Mouse (Mus musculus): ENCODE measurements around the gene Scd3. TPM values are rescaled to one million over a fixed set of nuclear protein-coding genes. Genes with fewer than 3 reads are reported as not detected.

Gene Scd3
- total and polyA plus RNA-seq, 2 experiments from 2014 or later = 0.14 TPM; not detected in 1

DNA sequence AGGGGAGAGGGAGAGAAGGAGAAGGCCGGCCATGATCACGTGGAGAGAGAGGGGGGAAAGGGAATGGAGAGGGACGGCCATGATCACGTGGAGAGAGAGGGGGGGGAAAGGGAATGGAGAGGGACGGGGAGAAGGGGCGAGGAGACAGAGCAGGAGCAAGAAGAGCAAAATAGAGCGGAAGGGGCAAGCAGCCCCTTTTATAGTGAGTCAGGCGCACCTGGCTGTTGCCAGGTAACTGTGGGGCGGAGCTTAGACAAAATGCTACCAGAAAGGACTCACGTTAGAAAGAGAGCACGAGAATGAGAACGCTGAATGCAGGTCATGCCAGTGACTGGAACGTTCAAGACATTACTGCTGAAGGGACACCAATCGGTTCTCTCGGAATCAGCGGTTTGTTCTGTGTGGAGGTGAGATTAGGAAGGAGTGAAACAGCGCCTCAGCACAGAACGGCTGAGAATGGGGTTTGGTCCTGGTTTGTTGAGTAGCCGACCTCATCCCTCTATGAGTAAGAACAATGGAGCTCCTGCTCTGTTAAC lies 34.5 kb downstream of the Scd3 start:
- WGBS = 13% methylated on average over 19 of the region's 19 CpGs
- no peak overlapping the region for H3K9ac ChIP-seq (replicated peaks; ENCODE audit: low read depth, low read length)
- H3K4me2 ChIP-seq (ENCODE audit: low read depth, low read length) = peak overlapping the region; percentile 54
- ATAC-seq (ENCODE audit: insufficient read depth, low read depth) = no peak
- H3K9me3 ChIP-seq (replicated peaks; ENCODE audit: control insufficient read depth, low read length) = no peaks in the 10 kb centered on the region
- H3K27ac ChIP-seq (ENCODE audit: low read depth) = no peak overlapping the region
- H3K4me1 ChIP-seq (ENCODE audit: control insufficient read depth, insufficient read depth) = no peaks in the 10 kb centered on the region
- TF ChIP-seq CTCF (IDR thresholded peaks at IDR 0.05; ENCODE audit: low read depth) = no peak
- TF ChIP-seq EP300 (IDR thresholded peaks at IDR 0.05; ENCODE audit: low read depth) = no peak
- no peaks in the 10 kb centered on the region for H3K36me3 ChIP-seq (replicated peaks; ENCODE audit: control insufficient read depth, insufficient read depth, low read length)
- peak overlapping the region; percentile 11; the same call in 1 of the 2 replicates for H3K4me3 ChIP-seq (ENCODE audit: low read depth, low read length)
- no peaks in the 10 kb centered on the region for H3K27me3 ChIP-seq (ENCODE audit: control insufficient read depth, insufficient read depth, low read length)
- DNase-seq (ENCODE audit: low spot score) = no peak

- H3K36me3 ChIP-seq (replicated peaks; ENCODE audit: control insufficient read depth, insufficient read depth, low read length) = no peaks in the 10 kb centered on the region
- H3K4me2 ChIP-seq (ENCODE audit: low read depth, low read length) = no peak overlapping the region
- ATAC-seq (ENCODE audit: insufficient read depth, low read depth) = no peak
- DNase-seq (ENCODE audit: low spot score) = no peak
- WGBS = 60% methylated on average over 2 of the region's 2 CpGs
- no peak overlapping the region for H3K4me3 ChIP-seq (ENCODE audit: low read depth, low read length)
- no peak for TF ChIP-seq EP300 (IDR thresholded peaks at IDR 0.05; ENCODE audit: low read depth)
- no peak for TF ChIP-seq CTCF (IDR thresholded peaks at IDR 0.05; ENCODE audit: low read depth)
- H3K27me3 ChIP-seq (ENCODE audit: control insufficient read depth, insufficient read depth, low read length) = no peaks in the 10 kb centered on the region
- H3K9ac ChIP-seq (replicated peaks; ENCODE audit: low read depth, low read length) = no peak overlapping the region
- no peaks in the 10 kb centered on the region for H3K9me3 ChIP-seq (replicated peaks; ENCODE audit: control insufficient read depth, low read length)
- no peak overlapping the region for H3K27ac ChIP-seq (ENCODE audit: low read depth)
- H3K4me1 ChIP-seq (ENCODE audit: control insufficient read depth, insufficient read depth) = no peaks in the 10 kb centered on the region
These were observed 35.8 kb downstream of the Scd3 start for GRCm38 (mm10) chr19:44238906-44239305.

DNA sequence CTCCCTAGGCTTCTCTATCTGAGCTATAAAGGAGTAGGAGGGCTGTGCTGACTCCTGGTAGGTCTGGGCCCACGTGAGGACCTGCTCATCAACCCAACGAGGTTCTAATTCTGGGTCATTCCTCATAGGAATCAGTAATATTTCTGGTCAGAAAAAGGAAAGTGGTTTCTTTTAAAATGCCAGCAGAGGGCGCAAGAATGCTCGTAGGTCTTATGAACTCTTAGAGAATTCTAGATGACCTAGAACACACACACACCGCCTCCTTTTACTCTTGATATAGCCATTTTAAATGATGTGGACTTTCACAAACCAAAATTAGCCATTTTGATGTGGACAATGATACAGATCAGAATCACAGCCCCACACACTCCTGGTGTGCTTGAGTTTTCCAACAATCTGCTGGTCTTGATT lies 42.7 kb downstream of the Scd3 start:
- no peak for ATAC-seq (ENCODE audit: insufficient read depth, low read depth)
- WGBS = 1% methylated on average over 5 of the region's 5 CpGs
- H3K36me3 ChIP-seq (replicated peaks; ENCODE audit: control insufficient read depth, insufficient read depth, low read length) = no peaks in the 10 kb centered on the region
- DNase-seq (ENCODE audit: low spot score) = peak; percentile 82
- no peaks in the 10 kb centered on the region for H3K27me3 ChIP-seq (ENCODE audit: control insufficient read depth, insufficient read depth, low read length)
- H3K9me3 ChIP-seq (replicated peaks; ENCODE audit: control insufficient read depth, low read length) = no peaks in the 10 kb centered on the region
- no peak overlapping the region for H3K9ac ChIP-seq (replicated peaks; ENCODE audit: low read depth, low read length)
- no peak overlapping the region for H3K27ac ChIP-seq (ENCODE audit: low read depth)
- H3K4me2 ChIP-seq (ENCODE audit: low read depth, low read length) = peak overlapping the region; percentile 27
- peak overlapping the region; percentile 10; the same call in 1 of the 2 replicates for H3K4me3 ChIP-seq (ENCODE audit: low read depth, low read length)
- H3K4me1 ChIP-seq (ENCODE audit: control insufficient read depth, insufficient read depth) = peaks cover 23% of the 10 kb centered on the region; the same call in 1 of the 2 replicates
- peak; percentile 66 for TF ChIP-seq CTCF (IDR thresholded peaks at IDR 0.05; ENCODE audit: low read depth)
- no peak for TF ChIP-seq EP300 (IDR thresholded peaks at IDR 0.05; ENCODE audit: low read depth)

DNA sequence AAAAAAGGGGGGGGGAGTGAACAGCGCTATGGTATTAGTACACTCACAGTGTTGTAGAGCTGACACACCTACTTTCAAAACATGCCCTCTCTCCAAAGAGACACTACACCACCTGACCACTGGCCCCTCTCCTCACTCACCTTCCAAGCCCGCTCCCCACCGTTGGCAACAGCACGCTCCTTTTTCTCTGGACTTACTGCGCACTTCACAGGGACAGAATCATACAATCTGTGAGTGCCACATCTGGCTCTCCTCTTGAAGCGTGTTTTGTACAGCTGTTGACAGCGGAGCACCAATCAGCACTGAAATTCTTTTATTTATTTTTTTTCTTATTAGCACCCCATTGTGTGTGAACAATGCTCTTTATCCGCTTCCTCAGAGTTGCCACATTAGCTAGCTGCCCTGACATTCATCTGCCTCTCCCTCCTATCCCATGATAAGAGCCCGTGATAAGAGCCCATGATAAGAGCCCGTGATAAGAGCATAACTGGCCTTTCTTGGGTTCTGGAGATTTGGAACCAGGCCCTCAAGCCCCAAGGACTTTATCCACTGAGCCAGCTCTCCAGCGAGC lies 43.4 kb downstream of the Scd3 start:
- DNase-seq (ENCODE audit: low spot score) (no peak), ATAC-seq (ENCODE audit: insufficient read depth, low read depth) (no peak)
- Histone ChIP-seq H3K27ac (ENCODE audit: low read depth) (no peak overlapping the region), H3K9ac (replicated peaks; ENCODE audit: low read depth, low read length) (no peak overlapping the region), H3K9me3 (replicated peaks; ENCODE audit: control insufficient read depth, low read length) (no peaks in the 10 kb centered on the region), H3K4me2 (ENCODE audit: low read depth, low read length) (peak overlapping the region; percentile 27), H3K36me3 (replicated peaks; ENCODE audit: control insufficient read depth, insufficient read depth, low read length) (no peaks in the 10 kb centered on the region), H3K4me1 (ENCODE audit: control insufficient read depth, insufficient read depth) (peaks cover 23% of the 10 kb centered on the region; the same call in 1 of the 2 replicates), H3K27me3 (ENCODE audit: control insufficient read depth, insufficient read depth, low read length) (no peaks in the 10 kb centered on the region), H3K4me3 (ENCODE audit: low read depth, low read length) (peak overlapping the region; percentile 10; the same call in 1 of the 2 replicates)
- TF ChIP-seq CTCF (IDR thresholded peaks at IDR 0.05; ENCODE audit: low read depth) (no peak), EP300 (IDR thresholded peaks at IDR 0.05; ENCODE audit: low read depth) (no peak)
- WGBS = 31% methylated on average over 11 of the region's 11 CpGs

GRCm38 (mm10) chr19:44247281-44248080 lies 44.4 kb downstream of the Scd3 start:
- Histone ChIP-seq H3K4me3 (ENCODE audit: low read depth, low read length) (peak overlapping the region; percentile 51), H3K4me1 (ENCODE audit: control insufficient read depth, insufficient read depth) (peaks cover 23% of the 10 kb centered on the region; the same call in 1 of the 2 replicates), H3K4me2 (ENCODE audit: low read depth, low read length) (peak overlapping the region; percentile 78), H3K9me3 (replicated peaks; ENCODE audit: control insufficient read depth, low read length) (no peaks in the 10 kb centered on the region), H3K27me3 (ENCODE audit: control insufficient read depth, insufficient read depth, low read length) (no peaks in the 10 kb centered on the region), H3K27ac (ENCODE audit: low read depth) (peak overlapping the region; percentile 89), H3K36me3 (replicated peaks; ENCODE audit: control insufficient read depth, insufficient read depth, low read length) (no peaks in the 10 kb centered on the region), H3K9ac (replicated peaks; ENCODE audit: low read depth, low read length) (peak overlapping the region; percentile 64)
- DNase-seq (ENCODE audit: low spot score) = peak; percentile 14
- 2% methylated on average over 25 of the region's 25 CpGs for WGBS
- no peak; the same call in 1 of the 2 replicates for ATAC-seq (ENCODE audit: insufficient read depth, low read depth)
- TF ChIP-seq CTCF (IDR thresholded peaks at IDR 0.05; ENCODE audit: low read depth) (no peak), EP300 (IDR thresholded peaks at IDR 0.05; ENCODE audit: low read depth) (no peak)

Measured in heart, postnatal 0 days (tissue).